Mouse (Mus musculus) myocyte (in vitro differentiated cells): ENCODE measurements around the gene Hdac9.

ENCODE experiments used
- CEBPB ChIP-seq: IDR thresholded peaks from 2 replicates; pipeline ENCODE4 v1.6.1; 2011; ENCODE audit warnings: mild to moderate bottlenecking, moderate library complexity; ENCODE audit not compliant: poor library complexity, insufficient read depth, severe bottlenecking
- E2F4 ChIP-seq: IDR thresholded peaks from one replicate; pipeline ENCODE4 v1.6.1; 2011; ENCODE audit warnings: mild to moderate bottlenecking, control low read depth, moderate library complexity; ENCODE audit not compliant: insufficient read depth
- MAX ChIP-seq: IDR thresholded peaks from one replicate; pipeline ENCODE4 v1.6.1; 2011; ENCODE audit warnings: low read depth, mild to moderate bottlenecking, control low read depth
- MYOD1 ChIP-seq, 3 experiments: IDR thresholded peaks; one replicate each; pipeline ENCODE4 v1.6.1; 2011; ENCODE audit warnings: control low read depth in 2 of 3, low read depth in 2 of 3, mild to moderate bottlenecking in 2 of 3, moderate library complexity in 1 of 3; ENCODE audit not compliant: insufficient read length in 2 of 3, control insufficient read depth in 1 of 3
- MYOG ChIP-seq, 3 experiments: IDR thresholded peaks; one replicate each; pipeline ENCODE4 v1.6.1; 2011; ENCODE audit warnings: control low read depth in 2 of 3, low read depth in 2 of 3, mild to moderate bottlenecking in 2 of 3; ENCODE audit not compliant: insufficient read length in 2 of 3, control insufficient read depth in 1 of 3, insufficient read depth in 1 of 3
- POLR2A ChIP-seq: IDR thresholded peaks from one replicate; pipeline ENCODE4 v1.6.1; 2011; ENCODE audit warnings: low read depth, mild to moderate bottlenecking, control low read depth, moderate library complexity; ENCODE audit not compliant: insufficient read length
- POLR2AphosphoS2 ChIP-seq: IDR thresholded peaks from one replicate; pipeline ENCODE4 v1.6.1; 2011; ENCODE audit warnings: low read depth, control low read depth; ENCODE audit not compliant: insufficient read length
- SRF ChIP-seq: IDR thresholded peaks from one replicate; pipeline ENCODE4 v1.6.1; 2011; ENCODE audit warnings: low read depth; ENCODE audit not compliant: control insufficient read depth, insufficient read length
- TCF12 ChIP-seq: IDR thresholded peaks from one replicate; pipeline ENCODE4 v1.6.1; 2011; ENCODE audit warnings: mild to moderate bottlenecking, control low read depth; ENCODE audit not compliant: poor library complexity, insufficient read depth, severe bottlenecking
- USF1 ChIP-seq: IDR thresholded peaks from one replicate; pipeline ENCODE4 v1.6.1; 2011; ENCODE audit warnings: low read depth, mild to moderate bottlenecking, control low read depth, moderate library complexity

DNA sequence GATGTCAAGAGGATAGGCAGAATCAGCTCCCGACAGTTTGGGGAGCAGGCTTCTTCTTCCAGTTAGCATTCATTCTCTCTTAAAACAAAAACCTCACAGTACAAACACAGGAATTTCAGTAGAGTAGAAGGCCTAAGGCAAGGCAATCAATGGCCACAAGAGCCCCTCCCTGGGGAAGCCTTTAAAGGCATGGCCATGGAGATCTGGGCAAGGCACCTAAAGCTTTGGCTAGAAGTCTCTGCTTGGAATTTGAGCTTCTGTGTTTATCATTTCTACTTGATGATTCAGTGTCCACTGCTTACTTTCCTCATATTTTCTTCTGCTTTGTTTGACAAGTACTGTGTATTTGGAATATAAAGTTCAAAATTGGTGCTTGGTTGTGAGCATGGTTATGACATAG, 429.2 kb downstream of the Hdac9 start:
- TF ChIP-seq POLR2A (no peak), CEBPB (no peak), MAX (no peak), POLR2AphosphoS2 (no peak), E2F4 (no peak), TCF12 (no peak), MYOD1 (IDR thresholded peaks at IDR 0.05; ENCODE audit: control insufficient read depth in 1 of 3, insufficient read length in 2 of 3, low read depth in 2 of 3) (no peak), USF1 (no peak), SRF (no peak), MYOG (IDR thresholded peaks at IDR 0.05; ENCODE audit: control insufficient read depth in 1 of 3, insufficient read depth in 1 of 3, insufficient read length in 2 of 3, low read depth in 2 of 3) (no peak)
